Mouse (Mus musculus) spleen, adult 18-20 months (tissue): ENCODE measurements at regions not wholly inside any gene's neighbourhood (a gene's known extent, or its start where the extent isn't known, plus 50 kb on each side); places are given as distances from the start of the nearest gene placed in this dataset.

ENCODE experiments used
- DNase-seq, 2 experiments: peaks; one replicate each; pipeline ENCODE4 v3.0.0; 2022; ENCODE audit warnings: mixed read lengths in 2 of 2

GRCm38 (mm10) chr8:125322561-125322960 is 247.0 kb downstream of the Sipa1l2 start:
- DNase-seq = no peak

GRCm38 (mm10) chr8:125317584-125317991 is 252.0 kb downstream of the Sipa1l2 start:
- no peak for DNase-seq

GRCm38 (mm10) chr8:125315736-125316135 is 253.9 kb downstream of the Sipa1l2 start:
- DNase-seq = no peak

- no peak for DNase-seq
Observed at GRCm38 (mm10) chr8:125314996-125315395, 254.6 kb downstream of the Sipa1l2 start.

- no peak for DNase-seq
Observed at GRCm38 (mm10) chr8:125314221-125314984, 255.2 kb downstream of the Sipa1l2 start.

- DNase-seq = no peak
Observed at GRCm38 (mm10) chr8:125311228-125312053, 257.4 kb downstream of the Disc1 start.
